Mouse (Mus musculus): ENCODE measurements around the gene Wnk2. TPM values are rescaled to one million over a fixed set of nuclear protein-coding genes. Genes with fewer than 3 reads are reported as not detected.
A peak's percentile ranks its signal among the peaks of the same experiment; 100 is the strongest.

Wnk2 gene
- total RNA-seq, 2 experiments from 2014 or later, result 58.9 to 99.2 TPM

DNA sequence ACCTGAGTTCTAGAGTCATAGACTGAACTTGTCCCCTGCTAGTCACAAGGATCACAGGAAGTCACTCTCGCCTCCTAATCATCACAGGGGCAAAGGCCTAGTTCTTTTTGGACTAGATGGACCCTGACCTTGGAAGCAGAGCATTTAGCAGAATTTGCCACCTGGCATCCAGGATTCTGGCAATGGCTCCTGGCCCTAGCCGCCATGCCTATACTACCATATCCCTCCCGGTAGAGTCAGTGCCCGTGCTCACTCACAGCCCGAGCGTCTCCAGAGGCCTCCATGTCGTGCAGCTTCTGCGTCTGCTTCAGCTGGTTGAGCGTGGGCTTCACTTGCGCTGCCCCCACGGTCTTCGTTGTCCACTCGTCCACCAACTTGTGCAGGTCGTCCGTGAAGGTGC, 105.4 kb downstream of the Wnk2 start:
- TF ChIP-seq CTCF (IDR thresholded peaks at IDR 0.05), result no peak
- H3K27ac ChIP-seq, result no peak overlapping the region
- H3K4me3 ChIP-seq, result no peak overlapping the region
- intact Hi-C loops (cut with DNase I), result no loop called here
- no peak for DNase-seq

GRCm38 (mm10) chr13:49036928-49037574, 110.8 kb downstream of the Wnk2 start:
- DNase-seq, result no peak
- Histone ChIP-seq H3K27ac (no peak overlapping the region), H3K4me3 (no peak overlapping the region)
- intact Hi-C loops (cut with DNase I), result no loop called here
- no peak for TF ChIP-seq CTCF (IDR thresholded peaks at IDR 0.05)

GRCm38 (mm10) chr13:49036436-49036835, 111.4 kb downstream of the Wnk2 start:
- no peak overlapping the region for H3K4me3 ChIP-seq
- DNase-seq, result no peak
- no peak overlapping the region for H3K27ac ChIP-seq
- intact Hi-C loops (cut with DNase I), result no loop called here
- TF ChIP-seq CTCF (IDR thresholded peaks at IDR 0.05), result no peak

DNA sequence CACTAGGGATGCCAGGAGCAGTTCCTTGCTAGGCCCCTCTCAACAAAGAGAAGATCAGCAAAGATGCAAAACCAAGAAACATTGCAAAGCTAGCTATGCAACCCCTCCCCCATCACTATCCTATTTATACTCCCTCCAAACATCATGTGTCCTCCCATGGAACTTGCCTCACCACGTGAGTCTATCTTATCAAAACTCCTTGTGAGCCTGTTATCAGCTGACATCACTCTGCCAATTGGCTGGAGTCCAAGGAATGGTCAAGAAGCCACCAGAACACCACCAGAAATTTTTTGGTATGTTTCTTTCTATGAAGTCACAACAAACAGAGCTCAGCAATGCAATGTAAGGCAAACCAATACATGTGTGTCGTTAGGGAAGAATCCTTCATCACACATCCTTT, 116.8 kb downstream of the Wnk2 start:
- DNase-seq, result no peak
- intact Hi-C loops (cut with DNase I), result no loop called here
- no peak overlapping the region for H3K4me3 ChIP-seq
- no peak overlapping the region for H3K27ac ChIP-seq
- no peak for TF ChIP-seq CTCF (IDR thresholded peaks at IDR 0.05)

- TF ChIP-seq CTCF (IDR thresholded peaks at IDR 0.05), result no peak
- Histone ChIP-seq H3K27ac (no peak overlapping the region), H3K4me3 (no peak overlapping the region)
- intact Hi-C loops (cut with DNase I), result no loop called here
- no peak for DNase-seq
Observed at GRCm38 (mm10) chr13:49028757-49029539, 118.9 kb downstream of the Wnk2 start.

DNA sequence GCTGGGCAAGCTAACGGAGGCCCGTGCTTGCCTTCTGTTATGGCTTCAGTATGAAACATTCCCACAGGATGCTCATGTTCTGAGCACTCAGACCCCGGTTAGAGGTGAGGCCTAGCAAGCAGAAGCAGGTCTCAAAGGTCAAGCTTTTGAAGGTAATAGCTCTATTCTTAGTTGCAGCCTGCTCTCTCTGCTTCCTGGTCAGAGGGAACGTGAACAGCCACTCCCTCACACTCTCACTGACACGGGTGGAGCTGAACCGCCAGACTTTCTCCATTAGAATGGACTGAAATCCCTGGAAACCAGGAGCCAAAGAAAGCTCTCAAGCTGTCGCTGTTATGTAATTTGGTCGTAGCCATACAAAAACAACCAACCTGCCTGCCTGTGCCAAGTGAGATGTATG, 120.8 kb downstream of the Wnk2 start:
- Histone ChIP-seq H3K27ac (no peak overlapping the region), H3K4me3 (no peak overlapping the region)
- TF ChIP-seq CTCF (IDR thresholded peaks at IDR 0.05), result no peak
- intact Hi-C loops (cut with DNase I), result no loop called here
- DNase-seq, result no peak

GRCm38 (mm10) chr13:49025521-49025920, 122.3 kb downstream of the Wnk2 start:
- H3K4me3 ChIP-seq, result no peak overlapping the region
- no peak for TF ChIP-seq CTCF (IDR thresholded peaks at IDR 0.05)
- intact Hi-C loops (cut with DNase I), result no loop called here
- DNase-seq, result no peak
- H3K27ac ChIP-seq, result no peak overlapping the region

DNA sequence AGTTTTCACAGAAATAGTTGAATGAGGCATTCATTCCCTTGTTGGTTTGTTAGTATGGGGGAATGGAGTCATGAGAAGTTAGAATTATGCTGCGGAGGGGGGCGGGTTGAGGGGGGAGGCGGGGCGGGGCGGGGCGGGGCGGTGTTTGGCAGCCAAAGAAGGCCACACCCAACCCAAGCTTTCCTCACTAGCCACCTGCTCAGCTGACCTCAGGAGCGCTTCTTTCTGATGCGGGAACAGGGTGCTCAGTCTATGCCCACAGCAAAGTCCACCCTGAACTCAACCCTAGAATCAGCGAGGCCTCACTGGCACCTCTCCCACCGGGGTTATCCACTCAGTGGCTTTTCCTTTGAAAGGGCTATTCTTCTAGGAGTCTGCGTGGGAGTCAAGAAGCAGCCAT, 123.1 kb downstream of the Wnk2 start:
- no peak overlapping the region for H3K27ac ChIP-seq
- no peak for DNase-seq
- H3K4me3 ChIP-seq, result no peak overlapping the region
- no peak for TF ChIP-seq CTCF (IDR thresholded peaks at IDR 0.05)
- intact Hi-C loops (cut with DNase I), result no loop called here

DNA sequence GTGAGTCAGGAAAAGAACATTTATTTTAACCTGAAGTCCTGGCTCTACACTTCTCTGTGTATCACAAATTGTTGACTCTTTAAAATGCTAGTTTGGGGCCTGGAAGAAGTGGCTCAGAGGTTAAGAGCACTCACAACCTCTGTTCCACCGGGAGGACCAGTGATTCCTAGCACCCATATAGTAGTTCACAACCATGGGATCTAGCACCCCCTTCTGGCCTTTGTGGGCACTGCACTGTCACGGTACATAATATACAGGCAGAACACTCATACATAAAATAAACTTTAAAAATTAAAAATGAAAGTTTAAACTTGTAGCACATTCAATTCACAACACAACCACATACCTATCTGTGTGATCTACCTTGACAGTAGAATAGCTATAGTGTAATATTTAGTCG, 126.1 kb downstream of the Wnk2 start:
- TF ChIP-seq CTCF (IDR thresholded peaks at IDR 0.05), result peak; percentile 64
- no peak overlapping the region for H3K4me3 ChIP-seq
- intact Hi-C loops (cut with DNase I), result no loop called here
- DNase-seq, result peak; percentile 46
- H3K27ac ChIP-seq, result no peak overlapping the region; the same call in 1 of the 2 replicates

GRCm38 (mm10) chr13:49020152-49020551, 127.7 kb downstream of the Wnk2 start:
- peak; percentile 91 for DNase-seq
- Histone ChIP-seq H3K27ac (peak overlapping the region; percentile 80), H3K4me3 (no peak overlapping the region)
- intact Hi-C loops (cut with DNase I), result no loop called here
- no peak for TF ChIP-seq CTCF (IDR thresholded peaks at IDR 0.05)

DNA sequence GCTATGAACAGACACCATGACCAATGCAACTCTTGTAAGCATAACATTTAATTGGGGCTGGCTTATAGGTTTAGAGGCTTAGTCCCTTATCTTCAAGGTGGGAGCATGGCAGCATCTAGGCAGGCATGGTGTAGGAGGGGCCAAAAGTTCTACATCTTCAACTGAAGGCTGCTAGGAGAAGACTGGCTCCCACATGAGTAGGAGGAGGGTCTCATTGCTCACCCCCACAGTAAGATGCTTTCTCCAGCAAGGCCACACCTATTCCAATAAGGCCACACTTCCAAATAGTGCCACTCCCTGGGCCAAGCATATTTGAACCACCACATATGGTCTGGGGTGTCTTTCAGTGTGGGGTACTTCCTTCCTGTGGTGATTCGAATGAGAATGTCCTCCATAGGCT, 130.4 kb downstream of the Wnk2 start:
- no peak for TF ChIP-seq CTCF (IDR thresholded peaks at IDR 0.05)
- H3K4me3 ChIP-seq, result no peak overlapping the region
- H3K27ac ChIP-seq, result no peak overlapping the region
- intact Hi-C loops (cut with DNase I), result no loop called here
- no peak for DNase-seq

DNA sequence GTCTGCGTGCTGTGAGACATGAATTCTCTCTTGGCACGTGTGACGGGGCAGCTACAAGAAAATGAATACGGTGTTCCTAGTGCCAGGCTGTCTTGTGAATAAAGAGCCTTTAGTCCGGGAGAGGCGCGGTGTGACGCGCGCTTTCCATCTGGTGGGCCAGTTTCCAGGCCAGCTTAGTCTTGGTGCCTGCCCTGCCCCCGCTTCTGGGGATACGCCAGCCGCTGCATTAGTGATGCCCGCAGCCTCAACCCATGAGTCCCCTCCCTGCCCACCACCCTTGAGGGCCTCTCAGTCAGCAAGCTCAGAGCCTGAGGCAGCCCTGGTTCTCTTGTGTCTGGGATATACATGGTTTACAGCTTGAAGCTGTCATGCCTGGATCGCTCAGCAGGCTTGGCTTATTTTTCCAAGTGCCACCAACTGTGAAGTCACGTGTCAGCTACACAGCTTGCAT, 131.5 kb downstream of the Wnk2 start:
- H3K4me3 ChIP-seq, result peak overlapping the region; percentile 67

More for the DNA sequence above, 131.5 kb downstream of the Wnk2 start:
- no peak for TF ChIP-seq CTCF (IDR thresholded peaks at IDR 0.05)
- intact Hi-C loops (cut with DNase I), result no loop called here
- DNase-seq, result peak; percentile 88
- peak overlapping the region; percentile 84 for H3K27ac ChIP-seq

All from gastrocnemius, adult 2 months (tissue).